Mouse (Mus musculus) layer of hippocampus, adult 11-12 months (tissue): Measurements from ENCODE around the gene Acbd6.
A peak's percentile ranks its signal among the peaks of the same experiment; 100 is the strongest.

Experiments used
- DNase-seq: peaks from one replicate; pipeline ENCODE4 v3.0.0; 2022; ENCODE audit warnings: low spot score

Gene Acbd6

DNA sequence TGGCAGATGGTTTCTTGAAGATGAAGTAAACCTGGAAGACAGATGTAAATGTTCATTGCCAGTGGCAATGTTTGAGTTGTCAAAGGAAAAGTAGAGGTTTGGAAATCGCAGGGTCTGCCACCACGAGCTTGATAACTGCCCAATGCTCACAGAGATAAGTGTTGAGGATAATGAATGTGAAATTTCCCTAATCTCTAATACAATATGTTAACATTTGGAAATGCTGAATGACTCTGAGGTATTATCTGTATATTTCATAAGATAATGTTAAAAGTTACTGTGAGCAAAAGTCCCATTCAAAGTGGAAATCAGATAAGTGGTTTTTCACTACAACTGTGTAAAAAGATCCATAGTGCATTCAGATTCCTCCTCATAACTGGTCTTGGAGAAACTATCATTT lies 2.8 kb downstream of the Acbd6 start:
- no peak for DNase-seq

DNA sequence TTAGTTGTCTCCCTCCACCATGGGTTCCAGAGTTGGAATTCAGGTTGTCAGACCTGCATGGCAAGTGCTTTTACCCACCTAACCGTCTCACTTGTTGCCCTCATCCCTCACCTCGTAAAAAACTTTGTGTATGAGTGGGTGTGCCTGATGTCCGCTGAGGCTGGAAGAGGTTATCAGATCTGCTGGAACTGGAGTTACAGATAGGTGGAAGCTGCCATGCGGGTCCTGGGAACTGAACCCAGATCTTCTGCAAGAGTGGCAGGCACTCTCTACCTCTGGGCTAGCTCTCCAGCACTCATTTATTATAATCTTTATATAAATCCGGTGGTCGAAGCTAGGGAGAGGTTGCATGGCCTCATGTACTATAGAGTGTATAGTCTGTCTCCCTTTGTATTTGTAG lies 4.3 kb downstream of the Acbd6 start:
- DNase-seq: no peak

DNA sequence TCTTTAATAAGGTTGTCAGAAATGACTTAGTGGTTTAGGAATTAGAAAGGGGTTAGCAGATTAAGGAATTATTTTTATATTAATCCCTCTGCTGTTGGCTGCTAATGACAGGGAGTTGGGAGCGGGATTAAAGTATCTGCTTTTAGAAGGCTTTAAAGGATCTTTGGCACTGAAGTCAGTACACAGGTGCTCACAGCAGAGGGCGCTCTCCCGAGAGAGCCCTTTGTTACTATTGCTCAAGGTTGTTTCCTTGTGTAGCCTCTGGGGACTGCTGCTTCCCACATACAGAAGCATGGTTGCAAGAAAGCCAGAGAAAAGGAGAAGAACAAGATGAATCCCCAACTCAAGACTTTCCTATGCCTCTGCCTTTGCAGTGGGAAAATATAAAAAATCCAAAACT lies 6.8 kb downstream of the Acbd6 start:
- DNase-seq: peak; percentile 32

DNA sequence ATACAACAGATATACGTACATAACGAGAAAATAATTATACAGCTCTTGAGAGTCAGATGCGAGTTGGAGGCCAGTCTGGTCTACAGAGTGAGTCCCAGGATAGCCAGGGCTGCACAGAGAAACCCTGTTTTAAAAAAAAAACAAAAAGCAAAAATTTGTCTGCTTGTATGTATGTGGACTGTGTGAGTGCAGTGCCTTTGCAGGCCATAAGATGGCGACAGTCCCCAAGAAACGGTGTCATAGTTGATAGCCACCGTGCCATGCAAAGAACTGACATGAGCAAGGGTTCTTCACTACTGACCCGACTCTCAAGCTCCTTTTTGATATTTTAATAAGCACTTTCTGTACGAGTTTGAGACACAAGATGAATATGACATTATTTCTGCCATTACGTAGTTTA lies 10.2 kb downstream of the Acbd6 start:
- no peak for DNase-seq

DNA sequence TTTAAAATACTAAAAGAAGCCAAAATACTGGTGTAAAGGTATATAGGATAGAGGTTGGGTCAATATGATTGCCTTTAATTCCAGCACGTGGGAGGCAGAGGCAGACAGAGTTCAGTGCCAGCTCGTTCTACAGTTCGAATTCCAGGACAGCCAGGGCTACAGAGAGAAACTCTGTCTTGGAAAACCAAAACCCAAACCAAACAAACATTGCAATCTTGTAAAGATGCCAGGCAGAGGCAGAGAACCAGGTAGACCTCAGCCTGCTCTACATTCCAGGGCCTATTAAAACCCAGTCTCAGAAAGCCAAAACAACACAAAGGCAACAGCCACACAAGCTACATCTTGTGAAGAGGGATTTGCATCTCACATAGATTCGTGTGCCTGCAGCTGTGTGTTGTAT lies 11.4 kb downstream of the Acbd6 start:
- DNase-seq: no peak

DNA sequence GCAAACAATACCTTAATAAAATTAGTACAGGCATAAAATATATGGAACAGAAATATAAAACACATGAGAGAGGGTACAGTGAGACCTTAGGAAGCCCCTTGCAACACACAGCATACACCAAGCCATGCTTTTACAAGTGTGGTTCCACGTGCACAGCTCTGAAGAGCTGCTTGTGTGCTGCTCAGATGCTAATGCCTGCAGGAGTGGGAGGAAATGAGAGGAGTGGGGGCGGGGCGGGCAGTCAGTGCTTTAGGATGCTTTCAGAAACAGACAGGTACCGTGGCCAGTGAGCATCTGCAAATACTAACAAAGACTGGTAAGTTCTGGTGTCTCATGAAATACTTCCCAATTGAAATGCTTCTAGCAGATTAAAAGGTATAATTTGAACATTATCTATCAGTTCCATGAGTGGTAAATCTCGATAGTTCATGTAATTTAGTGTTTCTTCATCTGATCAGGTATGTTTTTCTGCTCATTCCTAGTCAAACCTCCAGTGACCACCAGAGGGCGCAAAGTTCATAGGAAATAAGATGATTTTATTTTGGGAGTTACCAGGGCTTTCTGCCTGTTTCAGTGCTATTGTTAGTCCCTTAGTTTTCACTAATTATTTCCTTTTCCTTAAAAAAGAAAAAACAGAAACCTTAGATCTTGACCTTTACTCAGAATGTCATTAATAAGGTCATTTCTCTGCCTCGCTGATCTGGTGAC lies 17.2 kb downstream of the Acbd6 start:
- DNase-seq: peak; percentile 90

DNA sequence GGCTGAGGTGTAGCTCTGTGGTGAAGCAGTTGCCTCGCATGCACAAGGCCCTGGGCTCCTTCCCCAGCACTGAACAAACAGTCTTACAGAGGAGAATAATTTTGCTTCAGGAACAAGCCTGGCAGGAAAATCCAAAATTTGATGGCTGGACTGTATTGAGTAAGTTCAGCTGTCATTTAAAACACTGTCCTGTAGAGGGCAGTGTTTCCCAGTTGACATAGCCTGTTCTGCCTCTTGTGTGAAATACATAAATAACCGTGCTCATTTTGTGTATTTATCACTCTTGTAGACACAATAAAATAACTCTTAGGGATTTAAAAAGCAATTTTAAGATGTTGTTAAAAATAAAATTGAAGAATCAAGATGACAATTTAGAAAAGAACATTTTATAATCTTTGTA lies 18.5 kb downstream of the Acbd6 start:
- peak; percentile 43 for DNase-seq

DNA sequence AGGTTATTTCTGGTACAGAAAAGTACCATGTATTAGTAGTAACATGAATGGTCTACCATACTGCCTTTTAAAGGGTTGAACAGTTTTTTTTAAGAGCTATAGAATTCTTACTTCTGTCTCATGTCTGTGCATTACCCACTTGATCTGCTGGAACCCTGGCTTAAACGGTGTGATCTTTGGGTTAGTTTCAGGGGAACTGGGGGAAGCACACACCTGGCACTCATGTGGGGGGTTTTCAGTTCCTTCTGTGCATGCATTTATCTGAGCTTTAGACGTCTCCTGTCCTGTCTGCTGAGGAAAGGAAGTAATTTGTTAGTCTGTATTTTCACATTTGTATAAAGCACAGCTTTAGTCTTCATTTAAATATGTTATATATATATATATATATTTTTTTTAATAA lies 19.4 kb downstream of the Acbd6 start:
- DNase-seq: no peak

DNA sequence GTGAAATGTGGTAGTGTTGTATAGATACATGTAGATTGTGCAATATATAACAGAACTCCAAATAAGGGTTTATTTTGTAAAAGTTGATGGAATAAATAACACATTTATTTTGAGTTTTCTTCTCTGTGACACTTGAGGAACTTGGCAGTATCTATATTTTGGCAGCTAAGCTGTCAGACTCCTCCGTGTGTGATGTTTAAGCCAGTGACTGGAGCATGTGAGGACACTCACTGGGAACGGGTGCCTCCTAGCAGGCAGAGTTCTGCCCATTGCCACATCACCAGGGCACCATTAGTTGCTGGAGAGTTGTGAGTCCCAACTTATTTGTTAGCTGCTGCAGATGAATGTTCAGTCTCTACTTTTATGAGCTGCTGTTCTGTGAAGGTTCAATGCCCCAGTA lies 30.0 kb downstream of the Acbd6 start:
- no peak for DNase-seq

DNA sequence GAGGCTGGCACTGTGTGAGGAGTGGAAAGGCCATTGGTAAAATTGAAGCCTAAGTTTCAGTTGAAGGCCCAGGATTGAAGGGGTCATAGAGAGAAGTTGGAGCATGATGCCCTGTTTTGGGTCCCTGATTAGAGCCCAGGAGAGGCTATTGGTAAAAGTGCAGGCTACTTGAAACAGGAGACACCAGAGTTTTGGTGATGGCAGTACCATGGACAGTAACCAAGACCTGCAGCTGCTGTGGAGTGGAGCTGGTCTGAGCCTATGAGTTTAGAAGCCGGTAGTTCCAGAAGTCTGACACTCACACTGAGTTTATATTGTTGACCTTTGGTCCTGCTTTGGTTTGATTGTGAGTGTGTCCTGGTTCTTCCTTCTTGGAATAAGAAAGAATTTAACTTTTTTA lies 36.2 kb downstream of the Acbd6 start:
- no peak for DNase-seq

DNA sequence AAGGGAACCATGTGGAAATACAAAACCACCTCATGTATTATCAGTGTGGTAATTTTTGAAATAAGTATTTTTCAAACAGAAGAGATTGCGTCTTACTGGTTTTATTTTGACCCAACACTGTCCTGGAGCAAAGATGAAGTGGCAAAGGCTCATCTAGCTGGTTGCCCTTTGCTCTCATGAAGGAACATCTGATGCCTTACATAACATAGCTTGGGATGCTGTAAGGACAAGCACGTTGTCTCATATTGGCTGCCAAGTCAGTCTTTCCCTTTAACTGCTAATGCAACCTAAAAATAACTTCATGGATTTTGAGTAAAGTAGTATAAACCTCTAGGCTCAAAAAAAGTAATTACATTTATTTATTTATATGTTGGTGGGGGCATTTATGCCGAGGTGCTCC lies 38.7 kb downstream of the Acbd6 start:
- DNase-seq: no peak

DNA sequence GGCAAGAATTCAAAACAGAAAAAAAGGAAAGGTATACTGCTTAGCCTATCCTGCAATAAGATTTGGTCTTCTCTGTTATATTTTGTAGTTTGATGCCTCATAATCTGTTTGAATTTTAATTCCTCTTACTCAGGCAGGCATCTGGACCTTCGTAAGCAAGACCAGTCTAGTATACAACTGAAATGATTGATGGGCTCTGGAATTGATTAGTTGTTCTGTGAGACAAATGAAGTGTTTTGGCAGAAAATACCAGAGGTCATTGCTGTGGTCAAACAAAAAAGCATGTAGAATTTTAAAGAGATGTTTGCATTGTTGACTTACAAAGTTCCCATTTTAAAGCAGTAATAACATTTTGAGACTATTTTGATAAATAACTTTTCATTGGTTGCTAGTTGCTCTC lies 46.8 kb downstream of the Acbd6 start:
- no peak for DNase-seq

DNA sequence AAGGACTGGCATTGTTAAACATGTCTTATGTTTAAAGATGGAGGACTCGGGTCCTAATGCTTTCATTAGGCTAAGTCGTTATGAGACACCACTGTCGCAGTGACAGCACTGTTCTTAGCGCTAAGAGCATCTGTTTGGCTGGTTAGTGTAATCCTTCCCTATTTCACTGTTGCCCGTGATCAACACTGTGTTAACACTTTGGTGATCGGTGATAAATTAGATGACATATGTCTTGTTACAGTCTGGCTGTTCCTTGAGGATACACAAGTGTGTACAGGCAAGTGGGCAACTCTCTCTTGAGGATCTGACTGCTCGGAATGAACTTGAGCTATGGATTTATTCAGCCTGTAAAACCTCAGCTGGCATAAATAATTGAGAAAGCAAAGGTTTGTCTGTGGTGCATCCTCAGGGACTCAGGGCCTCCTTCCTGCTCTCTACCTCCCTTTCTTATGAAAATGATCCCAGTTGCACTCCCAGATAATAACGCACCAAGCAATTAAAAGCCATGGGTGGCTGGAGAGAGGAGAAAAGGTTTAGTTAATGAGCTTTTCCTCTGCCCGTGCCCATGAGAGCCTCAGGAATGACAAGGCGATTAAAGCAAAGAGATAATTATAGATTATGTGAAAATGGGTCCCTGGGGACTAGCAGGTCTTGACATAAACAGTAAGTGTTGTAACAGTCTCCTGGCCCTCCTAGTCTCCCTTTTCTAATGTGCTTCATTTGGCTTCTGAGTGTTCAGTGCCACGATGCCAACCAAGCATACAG lies 47.7 kb downstream of the Acbd6 start:
- no peak for DNase-seq

DNA sequence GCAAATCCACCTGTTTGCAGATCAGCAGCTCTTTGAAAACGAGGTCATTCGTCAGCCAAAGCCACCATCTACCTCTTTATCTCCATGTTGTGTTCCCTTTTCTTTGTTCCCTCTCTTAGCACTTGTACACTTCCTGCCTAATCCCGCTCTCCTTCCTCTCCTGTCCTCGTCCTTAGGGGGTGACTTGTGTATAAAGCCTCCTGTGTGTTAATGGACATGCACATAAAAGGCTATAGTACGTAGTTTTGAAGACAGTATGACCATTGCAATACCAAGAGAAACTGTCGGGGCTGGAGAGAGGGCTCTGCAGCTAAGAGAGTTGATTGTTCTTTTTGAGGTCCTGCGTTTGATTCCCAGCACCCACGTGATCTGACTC lies 48.2 kb downstream of the Acbd6 start:
- no peak for DNase-seq

DNA sequence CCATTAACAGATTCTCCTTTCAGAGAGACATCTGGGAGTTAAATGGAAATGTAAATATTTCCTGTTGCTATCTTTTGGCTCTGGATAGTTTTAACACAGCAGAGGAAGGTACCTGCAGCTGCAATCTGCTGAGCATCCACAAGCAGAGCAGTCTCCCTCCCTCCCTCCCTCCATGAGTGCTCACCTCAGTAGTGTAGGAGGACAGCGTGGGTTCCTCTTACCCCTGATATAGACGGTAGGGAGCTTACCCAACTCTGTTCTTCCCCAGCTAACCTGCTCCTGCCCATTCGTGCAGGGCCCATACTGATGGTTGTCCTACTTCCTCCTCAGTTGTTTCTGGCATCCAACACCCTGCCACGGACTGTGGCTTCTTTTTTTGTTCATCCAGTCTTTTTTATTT lies 50.6 kb downstream of the Acbd6 start:
- no peak for DNase-seq

DNA sequence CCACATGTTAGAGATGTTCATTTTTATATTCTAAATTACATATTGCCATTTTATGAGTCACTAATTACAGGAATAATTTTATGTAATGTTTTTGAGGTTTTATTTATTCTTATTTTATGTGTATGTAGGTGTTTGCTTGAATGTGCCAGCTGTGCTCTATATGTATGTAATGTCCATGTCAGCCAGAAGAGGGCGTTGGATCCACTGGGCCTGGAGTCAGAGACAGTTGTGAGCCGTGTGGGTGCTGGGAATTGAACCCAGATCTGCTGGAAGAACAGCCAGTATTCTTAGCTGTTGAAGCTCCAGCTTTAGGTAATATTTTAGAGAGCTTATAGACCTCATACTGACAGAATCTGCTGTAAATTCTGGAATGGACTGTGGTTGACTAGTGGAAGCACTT lies 56.5 kb downstream of the Acbd6 start:
- no peak for DNase-seq

DNA sequence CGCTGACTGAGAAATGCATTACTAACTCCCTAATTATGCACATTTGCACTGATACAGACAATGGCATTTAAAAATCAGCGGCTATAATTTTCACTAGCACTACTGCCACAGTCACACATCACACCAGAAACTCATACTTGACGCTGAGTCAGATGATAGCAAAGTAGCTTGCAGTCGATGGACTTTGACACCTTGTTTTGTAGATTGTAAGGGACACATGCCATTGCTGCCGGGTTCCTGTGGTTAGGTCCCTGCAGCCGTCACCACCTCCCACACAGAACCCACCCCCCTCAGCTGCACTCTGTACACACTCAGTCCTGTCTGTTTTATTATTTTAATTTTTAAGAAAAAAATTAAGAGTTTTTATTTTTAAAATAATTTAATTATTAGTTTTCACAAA lies 63.2 kb downstream of the Acbd6 start:
- DNase-seq: no peak

DNA sequence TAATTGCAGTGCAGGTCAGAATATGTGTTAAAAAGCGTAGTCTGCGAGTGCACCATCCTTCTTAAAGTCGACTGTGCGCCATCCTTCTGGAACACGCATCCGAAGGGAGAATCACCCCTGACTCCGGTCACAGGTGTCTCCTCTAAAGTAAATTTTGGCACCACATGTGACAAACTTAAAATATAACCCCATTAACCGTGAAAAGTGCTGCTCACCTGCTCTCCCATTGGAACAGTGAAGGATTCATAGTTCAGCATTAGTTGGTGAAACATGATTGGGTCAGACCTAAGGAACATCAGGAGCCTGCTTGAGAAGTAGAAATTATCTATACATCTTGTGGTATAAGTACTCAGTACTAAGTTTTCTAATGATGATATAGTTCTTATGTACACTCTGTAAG lies 65.3 kb downstream of the Acbd6 start:
- no peak for DNase-seq

DNA sequence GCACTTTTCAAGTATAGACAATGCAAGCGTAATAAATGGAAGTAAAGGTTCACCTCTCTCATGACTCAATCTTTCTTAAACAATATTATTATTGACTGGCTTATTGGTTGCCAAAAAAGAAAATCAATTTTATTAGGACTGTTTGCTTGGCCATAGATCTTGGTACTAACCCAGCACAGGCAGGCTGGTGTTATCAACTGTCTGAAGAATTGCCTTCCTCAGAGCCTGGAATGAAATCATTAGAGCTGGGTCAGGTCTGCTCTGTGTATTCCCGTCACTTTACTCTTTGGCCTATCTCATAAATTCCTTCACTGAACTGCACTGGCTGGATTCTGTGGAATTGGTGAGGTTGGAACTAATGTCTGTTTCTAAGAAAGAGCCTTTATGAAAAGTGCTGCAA lies 69.8 kb downstream of the Acbd6 start:
- no peak for DNase-seq

DNA sequence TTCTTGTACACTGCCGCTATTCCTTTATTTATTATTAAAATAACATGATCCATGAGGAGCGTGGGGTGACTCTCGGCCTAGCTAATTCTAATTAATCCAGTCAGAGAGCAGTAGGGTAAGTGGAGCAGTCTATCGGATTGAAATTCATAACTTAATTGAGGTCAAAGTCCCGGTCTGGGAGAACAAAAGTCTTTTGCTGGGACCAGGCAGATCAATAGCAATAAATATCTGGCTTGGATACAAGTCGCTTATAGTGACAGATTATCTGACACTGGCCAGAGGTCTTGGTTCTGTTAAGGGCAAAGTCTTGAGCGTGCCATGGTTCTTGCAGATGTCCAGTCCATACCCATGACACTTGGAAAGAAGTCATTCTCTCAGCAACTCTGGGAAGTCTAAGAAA lies 78.7 kb downstream of the Acbd6 start:
- no peak for DNase-seq

DNA sequence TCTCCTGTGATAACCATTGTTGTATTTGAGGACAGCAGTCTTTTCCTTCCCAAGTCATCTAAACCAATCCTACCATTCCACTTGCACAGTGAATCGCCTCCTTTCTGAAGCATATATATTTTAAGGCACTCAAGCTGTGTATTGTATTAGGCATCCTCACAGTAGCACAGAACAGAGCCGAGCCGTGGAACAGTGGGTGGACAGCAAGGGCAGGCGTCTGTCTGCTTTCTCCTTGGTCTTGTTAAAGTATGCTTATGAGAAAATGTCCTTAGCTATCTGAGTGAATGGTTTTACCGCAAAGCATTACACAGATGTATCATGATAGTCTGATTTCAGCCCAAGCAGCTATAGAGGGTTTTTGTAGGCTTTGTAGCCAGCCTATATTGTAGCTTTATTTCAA lies 87.9 kb downstream of the Acbd6 start:
- no peak for DNase-seq

DNA sequence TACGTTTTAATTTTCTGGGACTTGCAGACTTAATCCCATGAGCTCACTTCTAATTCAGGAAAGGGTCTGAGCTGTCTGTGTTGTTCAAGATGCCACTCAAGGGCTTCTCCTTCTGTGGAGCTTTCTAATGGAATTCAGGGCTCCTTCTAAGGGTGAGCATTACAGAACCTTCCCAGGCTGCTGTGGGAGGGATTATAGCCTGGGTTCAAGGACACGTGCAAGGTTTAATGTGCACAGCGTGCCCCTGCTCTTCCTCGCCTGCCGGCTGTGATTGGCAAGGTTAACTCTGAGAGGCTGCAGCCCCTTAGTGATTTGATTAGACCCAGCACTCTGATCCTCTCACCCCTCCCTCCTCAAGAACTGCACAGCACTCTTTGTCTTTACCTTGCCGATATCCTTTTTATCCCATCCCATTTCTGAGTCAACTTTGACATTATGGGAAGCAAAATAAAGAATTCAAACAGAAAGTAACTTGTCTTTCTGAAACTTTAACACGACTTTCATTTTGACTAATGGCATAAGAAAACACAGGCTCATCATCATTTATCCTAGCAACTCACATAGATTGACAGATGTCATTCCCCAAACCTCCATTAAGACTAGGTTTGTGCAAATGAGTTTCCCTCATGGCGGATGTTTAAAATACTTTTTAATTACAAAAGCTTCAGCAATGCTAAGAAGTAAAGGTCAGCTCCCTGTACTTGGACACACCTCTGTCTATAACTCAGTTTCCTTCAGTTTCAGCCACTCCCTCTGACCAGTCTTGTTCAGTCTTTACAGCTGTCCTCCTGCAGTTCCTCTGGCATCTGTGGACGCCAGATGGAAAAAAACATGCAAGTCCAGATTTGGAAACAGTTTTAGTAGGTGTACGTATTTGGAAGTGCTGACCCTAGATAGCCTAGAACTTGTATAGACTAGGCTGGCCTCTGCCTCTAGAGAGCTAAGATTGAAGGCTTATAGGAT lies 88.7 kb downstream of the Acbd6 start:
- no peak for DNase-seq
